Mouse (Mus musculus) cerebellum, adult 11 months (tissue): ENCODE results near the gene Rin3.

Experiments
- DNase-seq: peaks from one replicate; pipeline ENCODE4 v3.0.0; 2022

The Rin3 gene

GRCm38 (mm10) chr12:102429656-102430055, 146.8 kb downstream of the Rin3 start:
- no peak for DNase-seq

GRCm38 (mm10) chr12:102430228-102430627, 147.4 kb downstream of the Rin3 start:
- DNase-seq, result no peak

GRCm38 (mm10) chr12:102432238-102432637, 149.4 kb downstream of the Rin3 start:
- no peak for DNase-seq

GRCm38 (mm10) chr12:102434107-102434506, 151.3 kb downstream of the Rin3 start:
- no peak for DNase-seq

GRCm38 (mm10) chr12:102436939-102437526, 154.2 kb downstream of the Rin3 start:
- DNase-seq, result no peak

GRCm38 (mm10) chr12:102437952-102438351, 155.1 kb downstream of the Rin3 start:
- DNase-seq, result no peak

GRCm38 (mm10) chr12:102438983-102439631, 156.3 kb downstream of the Rin3 start:
- DNase-seq, result no peak

- DNase-seq, result peak; percentile 99
Observed at GRCm38 (mm10) chr12:102439632-102440023, 156.8 kb downstream of the Rin3 start, which contains the start of gene Lgmn. TSS of gene Lgmn (minus strand) at chr12:102439813.
